Mouse (Mus musculus): Measurements from ENCODE around the gene Rad51b.

- TF ChIP-seq POLR2A (IDR thresholded peaks at IDR 0.05; ENCODE audit: insufficient read depth, low read length): no peak
- no peak for TF ChIP-seq EP300 (IDR thresholded peaks at IDR 0.05; ENCODE audit: insufficient read depth, low read depth, low read length)
- no peak for TF ChIP-seq CTCF (IDR thresholded peaks at IDR 0.05; ENCODE audit: low read depth, low read length)
Observed at GRCm38 (mm10) chr12:79444646-79445045, 147.6 kb downstream of the Rad51b start.
